Comparison of ENCODE assay signal across 13 mouse cellular contexts in the genomic region with DNA sequence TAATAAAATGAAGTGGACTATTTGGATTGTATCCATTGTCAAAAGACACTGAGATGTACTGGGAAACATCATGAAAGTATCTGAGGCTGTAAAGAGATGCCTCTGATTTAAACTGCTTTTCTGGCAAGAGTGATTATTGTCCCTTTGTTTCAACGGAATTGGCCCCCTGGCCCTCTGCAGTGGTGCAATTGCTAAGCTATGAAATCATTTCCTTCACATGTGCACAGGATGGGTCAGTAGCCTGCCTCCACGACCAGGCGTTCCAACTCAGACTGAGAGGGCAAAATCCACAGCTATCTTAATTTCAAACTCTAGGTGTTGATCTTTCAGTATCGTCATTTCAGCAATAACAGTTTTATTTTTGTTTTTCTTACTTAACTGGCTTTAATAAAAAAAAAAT. TPM values are rescaled to one million over a fixed set of nuclear protein-coding genes. Genes with fewer than 3 reads are reported as not detected.
DNase-seq lines count a peak whose midpoint lies in the region; ATAC-seq and TF ChIP-seq lines count a peak whose summit lies in the region.
"Had no signal": no experiment of that assay in that cellular context is flagged by ENCODE, and none has a peak within 500 bp of the region (broad histone marks: within the 10 kb centered on the region; RNA-seq: fewer than 3 reads in every experiment).

No protein-coding gene starts in this region.

- no peak for TF ChIP-seq CTCF in Patski (IDR thresholded peaks at IDR 0.05)
- no peak for TF ChIP-seq CTCF in lung, embryonic 14.5 days (IDR thresholded peaks at IDR 0.05; ENCODE audit: low read depth)
- TF ChIP-seq CTCF in cerebellum, adult 2 months (IDR thresholded peaks at IDR 0.05; ENCODE audit: borderline replicate concordance, insufficient read depth, low read depth, low read length), result no peak

- no peak for TF ChIP-seq POLR2A in cerebellum, adult 2 months (IDR thresholded peaks at IDR 0.05; ENCODE audit: borderline replicate concordance, insufficient read depth, low read length)

- CTCF ChIA-PET in Patski (lab: Charles Lee), result no interaction called here

- H3K4me3 ChIP-seq in heart, embryonic 16.5 days (ENCODE audit: low read length), result no peak overlapping the region
- H3K4me3 ChIP-seq in lung, embryonic 14.5 days (ENCODE audit: low read depth, low read length), result no peak overlapping the region
- no peak overlapping the region for H3K4me3 ChIP-seq in forebrain, embryonic 15.5 days
- no peak overlapping the region for H3K4me3 ChIP-seq in liver, embryonic 11.5 days (ENCODE audit: low read depth, low read length)
- H3K4me3 ChIP-seq in cerebellum, adult 2 months (replicated peaks; ENCODE audit: insufficient read depth, low read depth, low read length), result no peak overlapping the region
- H3K4me3 ChIP-seq: hindbrain, embryonic 15.5 days; left cerebral cortex, adult 2 months had no signal

- POLR2A ChIA-PET in Patski (lab: Charles Lee), result no interaction called here

- in situ Hi-C loops in Patski (cut with MboI; ENCODE audit: low pct_unique_long_range_greater_than_20kb), result no loop called here

- peak; percentile 1 for DNase-seq in adrenal gland, adult 8-10 months
- no peak for DNase-seq in adrenal gland, postnatal 4 days (ENCODE audit: low spot score in 2 of 2)
- DNase-seq in Patski (ENCODE audit: low read depth, low spot score), result no peak
- DNase-seq in lung, embryonic 14.5 days, result peak; percentile 32
- no peak for DNase-seq in liver, embryonic 11.5 days (ENCODE audit: low spot score)
- no peak for DNase-seq in cerebellum, adult 2 months
- DNase-seq: B cell, adult 2 months had no signal

- H3K9ac ChIP-seq in heart, embryonic 16.5 days (ENCODE audit: low read length), result no peak overlapping the region
- no peak overlapping the region for H3K9ac ChIP-seq in lung, embryonic 14.5 days
- no peak overlapping the region for H3K9ac ChIP-seq in forebrain, embryonic 15.5 days (replicated peaks)
- H3K9ac ChIP-seq in liver, embryonic 11.5 days (ENCODE audit: low read depth, low read length), result no peak overlapping the region
- H3K9ac ChIP-seq: hindbrain, embryonic 15.5 days had no signal

- peak overlapping the region; percentile 59; the same call in 1 of the 2 replicates for H3K27ac ChIP-seq in heart, embryonic 16.5 days (ENCODE audit: low read length)
- H3K27ac ChIP-seq in lung, embryonic 14.5 days (ENCODE audit: low read depth), result no peak overlapping the region
- H3K27ac ChIP-seq in forebrain, embryonic 15.5 days (replicated peaks), result no peak overlapping the region
- no peak overlapping the region for H3K27ac ChIP-seq in liver, embryonic 11.5 days (ENCODE audit: low read depth, low read length)
- no peak overlapping the region for H3K27ac ChIP-seq in cerebellum, adult 2 months (ENCODE audit: insufficient read depth, low read length)
- H3K27ac ChIP-seq: hindbrain, embryonic 15.5 days; left cerebral cortex, adult 2 months; macrophage had no signal

- peaks cover 30% of the 10 kb centered on the region for H3K27me3 ChIP-seq in Patski
- H3K27me3 ChIP-seq in heart, embryonic 16.5 days (ENCODE audit: control insufficient read depth, insufficient read depth, low read length), result no peaks in the 10 kb centered on the region
- H3K27me3 ChIP-seq in lung, embryonic 14.5 days (ENCODE audit: insufficient read depth, low read length), result no peaks in the 10 kb centered on the region
- H3K27me3 ChIP-seq in forebrain, embryonic 15.5 days, result no peaks in the 10 kb centered on the region
- H3K27me3 ChIP-seq in liver, embryonic 11.5 days (replicated peaks; ENCODE audit: control insufficient read depth, insufficient read depth, low read length), result no peaks in the 10 kb centered on the region
- no peaks in the 10 kb centered on the region for H3K27me3 ChIP-seq in cerebellum, adult 2 months (ENCODE audit: control insufficient read depth, insufficient read depth, low read length)
- H3K27me3 ChIP-seq: hindbrain, embryonic 15.5 days had no signal

- H3K4me2 ChIP-seq in heart, embryonic 16.5 days (ENCODE audit: low read depth, low read length), result no peak overlapping the region
- no peak overlapping the region for H3K4me2 ChIP-seq in lung, embryonic 14.5 days
- H3K4me2 ChIP-seq in forebrain, embryonic 15.5 days (replicated peaks), result no peak overlapping the region
- H3K4me2 ChIP-seq in liver, embryonic 11.5 days, result no peak overlapping the region
- H3K4me2 ChIP-seq: hindbrain, embryonic 15.5 days had no signal

- H3K4me1 ChIP-seq in heart, embryonic 16.5 days (ENCODE audit: control insufficient read depth, insufficient read depth, low read length), result no peaks in the 10 kb centered on the region
- H3K4me1 ChIP-seq in lung, embryonic 14.5 days (ENCODE audit: insufficient read depth), result no peaks in the 10 kb centered on the region
- H3K4me1 ChIP-seq in forebrain, embryonic 15.5 days, result no peaks in the 10 kb centered on the region
- no peaks in the 10 kb centered on the region for H3K4me1 ChIP-seq in liver, embryonic 11.5 days (replicated peaks; ENCODE audit: control insufficient read depth, insufficient read depth, low read length)
- H3K4me1 ChIP-seq in cerebellum, adult 2 months (ENCODE audit: control insufficient read depth, insufficient read depth, low read length), result no peaks in the 10 kb centered on the region
- H3K4me1 ChIP-seq: hindbrain, embryonic 15.5 days had no signal

- no peaks in the 10 kb centered on the region for H3K36me3 ChIP-seq in heart, embryonic 16.5 days (ENCODE audit: control insufficient read depth, insufficient read depth)
- no peaks in the 10 kb centered on the region for H3K36me3 ChIP-seq in lung, embryonic 14.5 days (ENCODE audit: insufficient read depth)
- H3K36me3 ChIP-seq in forebrain, embryonic 15.5 days, result no peaks in the 10 kb centered on the region
- no peaks in the 10 kb centered on the region for H3K36me3 ChIP-seq in liver, embryonic 11.5 days (ENCODE audit: control insufficient read depth, insufficient read depth, low read length)
- H3K36me3 ChIP-seq: hindbrain, embryonic 15.5 days had no signal

- WGBS in heart, embryonic 16.5 days, result 41% methylated on average over 4 of the region's 4 CpGs
- 44% methylated on average over 4 of the region's 4 CpGs for WGBS in lung, embryonic 14.5 days
- 76% methylated on average over 4 of the region's 4 CpGs for WGBS in forebrain, embryonic 15.5 days
- WGBS in liver, embryonic 11.5 days, result 62% methylated on average over 4 of the region's 4 CpGs
- 69% methylated on average over 4 of the region's 4 CpGs for WGBS in cerebellum, adult 2 months

- peak; percentile 82 for ATAC-seq in Patski
- ATAC-seq in heart, embryonic 16.5 days (replicated peaks; ENCODE audit: extremely low read depth, insufficient read depth, low FRiP score), result no peak
- no peak; the same call in 1 of the 2 replicates for ATAC-seq in lung, embryonic 14.5 days (ENCODE audit: insufficient read depth)
- no peak for ATAC-seq in forebrain, embryonic 15.5 days (replicated peaks)
- ATAC-seq in liver, embryonic 11.5 days (replicated peaks; ENCODE audit: low FRiP score), result no peak
- ATAC-seq: forebrain, embryonic 16.5 days had no signal

- no peaks in the 10 kb centered on the region for H3K9me3 ChIP-seq in heart, embryonic 16.5 days (replicated peaks; ENCODE audit: control insufficient read depth, low read length)
- no peaks in the 10 kb centered on the region for H3K9me3 ChIP-seq in lung, embryonic 14.5 days (ENCODE audit: low read depth, low read length)
- no peaks in the 10 kb centered on the region for H3K9me3 ChIP-seq in forebrain, embryonic 15.5 days
- H3K9me3 ChIP-seq in liver, embryonic 11.5 days (ENCODE audit: control insufficient read depth, low read length), result no peaks in the 10 kb centered on the region
- H3K9me3 ChIP-seq: hindbrain, embryonic 15.5 days had no signal

RNA-seq across cellular contexts. Expression of a gene that starts 40.7 kb away (rescaled TPM):
- 1 to 10 TPM; 1.2 to 3.1 (median 2.0) TPM for total RNA-seq in adrenal gland, adult 8-10 months (2022)
- 1 to 10 TPM; 2.5 to 3.0 TPM for total RNA-seq in adrenal gland, postnatal 4 days (2021)
- 0.36 TPM for polyA plus RNA-seq in Patski (2021)
- 4.0 and 4.9 TPM in 2 replicates for polyA plus RNA-seq in heart, embryonic 16.5 days (2015; fragmentation: Nextera tagmentation; extraction: Ambion mirVana)
- polyA plus RNA-seq in lung, embryonic 14.5 days (2014; fragmentation: Nextera tagmentation; extraction: Ambion mirVana), result 5.9 and 7.1 TPM in 2 replicates
- polyA plus RNA-seq in forebrain, embryonic 15.5 days (2015; fragmentation: Nextera tagmentation; extraction: Ambion mirVana), result 0.96 and 1.0 TPM in 2 replicates
- polyA plus RNA-seq in liver, embryonic 11.5 days (2014; fragmentation: Nextera tagmentation; extraction: Ambion mirVana), result 1.1 and 1.3 TPM in 2 replicates
- polyA plus RNA-seq in cerebellum, adult 2 months (2012; rRNA removed), result 1.6 and 1.8 TPM in 2 replicates

RNA-seq across cellular contexts. Expression of a gene that starts 51.1 kb away (rescaled TPM):
- total RNA-seq in adrenal gland, adult 8-10 months (2022), result 10 to 100 TPM; 36.7 to 43.2 (median 40.2) TPM
- total RNA-seq in adrenal gland, postnatal 4 days (2021), result 10 to 100 TPM; 60.3 to 63.9 TPM
- polyA plus RNA-seq in Patski (2021), result 53.3 TPM
- polyA plus RNA-seq in heart, embryonic 16.5 days (2015; fragmentation: Nextera tagmentation; extraction: Ambion mirVana), result 68.9 and 82.9 TPM in 2 replicates
- polyA plus RNA-seq in lung, embryonic 14.5 days (2014; fragmentation: Nextera tagmentation; extraction: Ambion mirVana), result 175 and 184 TPM in 2 replicates
- polyA plus RNA-seq in forebrain, embryonic 15.5 days (2015; fragmentation: Nextera tagmentation; extraction: Ambion mirVana), result 71.7 and 72.7 TPM in 2 replicates
- 208 and 220 TPM in 2 replicates for polyA plus RNA-seq in liver, embryonic 11.5 days (2014; fragmentation: Nextera tagmentation; extraction: Ambion mirVana)
- 43.9 and 48.8 TPM in 2 replicates for polyA plus RNA-seq in cerebellum, adult 2 months (2012; rRNA removed)

Comparison
In these comparisons a context has a peak if more than half of its experiments do, and no peak if none do; other contexts are left out.
1. DNase-seq: peak in adrenal gland, adult 8-10 months (single experiment) and lung, embryonic 14.5 days (single experiment); none in adrenal gland, postnatal 4 days (0 of 2), Patski (single experiment), liver, embryonic 11.5 days (single experiment) and cerebellum, adult 2 months (0 of 2).